8 mouse cellular contexts compared by ENCODE assay signal in genomic region chr10:117792141-117793091, GRCm38 (mm10). TPM values are rescaled to one million over a fixed set of nuclear protein-coding genes. Genes with fewer than 3 reads are reported as not detected.
DNase-seq lines count a peak whose midpoint lies in the region; ATAC-seq lines count a peak whose summit lies in the region.

TSS of gene Nup107 (minus strand) at chr10:117792705.

- H3K27ac ChIP-seq in hindbrain, embryonic 15.5 days (replicated peaks), result peak within 1 kb of the TSS; percentile 69

- peaks cover 20% of the 10 kb centered on the region for H3K4me1 ChIP-seq in hindbrain, embryonic 15.5 days (replicated peaks)

- H3K9me3 ChIP-seq in hindbrain, embryonic 15.5 days, result no peaks in the 10 kb centered on the region

- peak within 1 kb of the TSS; percentile 60 for H3K9ac ChIP-seq in hindbrain, embryonic 15.5 days

- peak within 1 kb of the TSS; percentile 94 for H3K4me3 ChIP-seq in hindbrain, embryonic 15.5 days

- WGBS in hindbrain, embryonic 15.5 days, result under 1% methylated on average over 74 of the region's 75 CpGs

- peak; percentile 98 for ATAC-seq in hindbrain, embryonic 15.5 days (ENCODE audit: low FRiP score, low read depth)

- peak; percentile 100 for DNase-seq in T-cell, adult 2 months (ENCODE audit: low spot score)
- DNase-seq in cerebellum, postnatal 36 days, result peak; percentile 100
- DNase-seq in frontal cortex, postnatal 36 days (ENCODE audit: low spot score in 2 of 2), result peak; percentile 100
- DNase-seq in left cerebral cortex, adult 11 months (ENCODE audit: low spot score), result peak; percentile 100
- DNase-seq in lung, postnatal 4 days, result peak; percentile 100
- peak; percentile 100 for DNase-seq in retina, postnatal 7 days (ENCODE audit: low read depth, low spot score)
- DNase-seq in urinary bladder, adult 2 months (ENCODE audit: low spot score), result peak; percentile 100

- peaks cover 6% of the 10 kb centered on the region; the same call in 1 of the 2 replicates for H3K36me3 ChIP-seq in hindbrain, embryonic 15.5 days

- H3K4me2 ChIP-seq in hindbrain, embryonic 15.5 days, result peak within 1 kb of the TSS; percentile 88

- no peaks in the 10 kb centered on the region for H3K27me3 ChIP-seq in hindbrain, embryonic 15.5 days

RNA-seq across cellular contexts. Expression of gene Nup107, which starts in this region (rescaled TPM):
- polyA plus RNA-seq in hindbrain, embryonic 15.5 days (2015; fragmentation: Nextera tagmentation; extraction: Ambion mirVana), result 31.4 and 33.4 TPM in 2 replicates
- polyA plus RNA-seq in urinary bladder, adult 2 months (2012; rRNA removed), result 14.1 and 17.5 TPM in 2 replicates

Comparison
In these comparisons a context has a peak if more than half of its experiments do, and no peak if none do; other contexts are left out.
1. Peak in every context shown above with its lines: DNase-seq, ATAC-seq, H3K4me3 ChIP-seq and H3K27ac ChIP-seq.